Mouse (Mus musculus): ENCODE data around the gene Nub1. TPM values are rescaled to one million over a fixed set of nuclear protein-coding genes. Genes with fewer than 3 reads are reported as not detected.

Nub1 gene
- total RNA-seq (2021) = 10 to 100 TPM; 30.0 to 33.6 TPM

DNA sequence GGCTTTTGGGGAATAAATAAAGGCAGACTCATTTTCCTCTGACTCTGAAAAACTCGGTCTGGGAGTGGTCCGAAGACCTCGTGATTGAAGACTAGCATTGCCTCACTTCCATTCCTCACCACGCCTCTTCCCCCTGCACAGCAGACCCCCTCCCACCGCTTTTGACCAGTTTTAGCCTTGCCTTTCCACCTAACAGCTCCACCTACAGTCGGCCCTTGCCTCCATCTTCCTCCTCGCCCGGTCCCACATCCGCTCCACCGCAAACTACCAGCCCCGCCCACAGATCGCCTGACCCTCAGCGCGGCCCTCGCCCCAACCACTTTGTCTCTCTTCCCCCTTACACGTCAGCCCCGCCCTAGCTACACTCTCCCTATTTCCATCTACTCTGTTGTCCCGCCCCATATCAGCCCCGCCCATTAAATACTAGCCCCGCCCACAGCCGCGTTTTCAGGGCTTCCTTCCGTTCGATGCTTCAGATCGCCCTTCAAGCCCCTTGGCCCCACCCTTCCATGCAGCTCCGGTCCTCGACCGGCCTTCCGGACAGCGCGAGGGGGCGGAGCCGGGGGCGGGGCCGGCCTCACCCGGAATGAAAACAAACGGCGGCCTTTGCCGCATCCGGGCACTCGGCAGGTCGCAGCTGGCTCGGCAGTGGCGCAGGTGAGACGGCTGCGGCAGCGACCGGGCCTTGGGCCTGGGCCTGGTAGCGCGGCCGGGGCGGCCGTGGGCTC lies at the start of gene Nub1:
Gene Nub1, plus strand, starts transcription at position 167 of the 728 bp plus-strand sequence.
- intact Hi-C loops (cut with DNase I) = loop anchor here (2.0 to 5.0 kb wide), 2 partner anchors 65 to 157 kb away; partner anchors contain the start of gene Rheb
- peak; percentile 97 for DNase-seq (ENCODE audit: low spot score)

DNA sequence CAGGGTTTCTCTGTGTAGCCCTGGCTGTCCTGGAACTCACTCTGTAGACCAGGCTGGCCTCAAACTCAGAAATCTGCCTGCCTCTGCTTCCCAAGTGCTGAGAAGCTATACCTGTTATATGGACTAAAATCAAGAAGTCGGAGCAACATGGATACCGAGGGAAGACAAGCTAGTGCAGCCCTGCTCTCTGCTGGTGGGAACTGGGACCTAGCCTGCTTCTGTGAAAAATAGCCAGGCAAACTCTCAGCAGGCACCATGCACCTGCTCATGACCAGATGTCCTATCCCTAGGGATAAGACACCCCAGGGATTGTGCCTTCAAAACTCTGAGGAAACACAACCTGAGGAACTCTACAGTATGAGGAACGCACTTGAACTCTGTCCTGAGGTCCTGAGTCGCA lies 48.3 kb upstream of the Nub1 start:
- intact Hi-C loops (cut with DNase I) = no loop called here
- no peak for DNase-seq (ENCODE audit: low spot score)

DNA sequence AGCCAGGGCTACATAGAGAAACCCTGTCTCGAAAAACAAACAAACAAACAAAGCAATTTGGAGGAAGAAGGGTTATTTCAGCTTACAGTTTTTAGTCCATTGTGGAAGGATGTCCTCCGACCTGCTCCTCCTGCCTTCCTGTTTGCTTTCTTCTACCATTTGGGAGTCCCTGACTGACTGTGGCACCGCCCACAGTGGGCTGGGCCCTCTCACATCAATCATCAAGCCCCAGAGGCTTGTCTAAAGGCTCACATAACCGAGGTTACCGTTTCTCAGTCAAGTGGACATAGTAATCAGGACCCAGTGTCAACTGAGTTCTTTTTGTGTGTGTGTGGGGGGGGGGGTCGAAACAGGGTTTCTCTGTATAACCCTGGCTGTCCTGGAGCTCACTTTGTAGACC lies 47.2 kb upstream of the Nub1 start:
- intact Hi-C loops (cut with DNase I) = no loop called here
- no peak for DNase-seq (ENCODE audit: low spot score)

DNA sequence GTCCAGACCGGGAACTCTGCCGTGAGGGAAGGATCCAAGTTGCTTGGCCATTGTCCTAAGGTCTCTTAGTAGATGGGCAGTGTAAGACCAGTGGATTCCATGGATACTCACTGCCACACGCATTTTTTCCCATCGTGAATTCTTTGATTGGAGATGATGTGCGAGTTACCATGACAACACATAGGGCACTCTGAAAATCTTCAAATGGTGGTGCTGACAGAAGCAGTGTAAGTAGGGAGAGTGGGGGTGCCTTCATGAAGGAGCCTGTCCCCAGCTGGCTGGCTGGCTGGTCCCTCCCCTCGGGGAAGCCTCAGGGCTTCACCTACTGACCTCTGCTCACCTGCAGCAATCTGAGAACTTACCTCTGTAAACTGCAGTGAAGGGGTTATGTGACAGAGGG lies 46.3 kb upstream of the Nub1 start:
- intact Hi-C loops (cut with DNase I) = no loop called here
- DNase-seq (ENCODE audit: low spot score) = no peak

DNA sequence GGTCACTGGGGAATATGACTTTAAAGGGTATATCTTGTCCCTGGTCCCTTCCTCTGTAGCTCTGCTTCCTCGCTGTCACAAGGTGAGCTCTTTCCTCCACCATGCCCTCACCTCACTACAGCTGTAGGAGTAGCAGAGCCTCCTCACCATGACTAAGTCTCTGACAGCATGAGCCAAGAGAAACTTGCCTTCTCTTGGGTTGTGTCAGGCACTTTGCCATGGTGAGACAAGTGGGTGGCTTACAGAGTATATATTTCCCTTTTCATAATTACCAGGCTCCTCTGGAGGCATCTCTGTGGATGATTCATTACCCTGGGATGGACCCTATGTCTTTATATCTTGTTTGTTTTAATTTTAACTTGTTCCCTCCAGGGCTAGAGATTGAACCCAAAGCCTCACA lies 39.9 kb upstream of the Nub1 start:
- intact Hi-C loops (cut with DNase I) = no loop called here
- DNase-seq (ENCODE audit: low spot score) = no peak

DNA sequence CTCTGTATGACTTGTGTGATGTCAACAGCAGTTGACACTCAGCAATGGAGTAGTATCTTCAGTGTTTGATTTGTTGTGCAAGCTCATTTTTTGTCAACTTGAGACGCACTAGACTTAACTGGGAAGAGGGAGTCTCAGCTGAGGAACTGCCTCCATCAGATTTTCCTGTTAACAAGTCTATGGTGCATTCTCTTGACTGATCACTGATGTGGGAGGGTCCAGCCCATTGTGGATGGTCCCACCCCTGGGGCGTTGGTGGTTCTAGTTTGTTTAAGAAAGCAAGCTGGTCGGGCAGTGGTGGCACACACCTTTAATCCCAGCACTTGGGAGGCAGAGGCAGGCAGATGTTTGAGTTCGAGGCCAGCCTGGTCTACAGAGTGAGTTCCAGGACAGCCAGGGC lies 36.1 kb upstream of the Nub1 start:
- no peak for DNase-seq (ENCODE audit: low spot score)
- intact Hi-C loops (cut with DNase I) = no loop called here

DNA sequence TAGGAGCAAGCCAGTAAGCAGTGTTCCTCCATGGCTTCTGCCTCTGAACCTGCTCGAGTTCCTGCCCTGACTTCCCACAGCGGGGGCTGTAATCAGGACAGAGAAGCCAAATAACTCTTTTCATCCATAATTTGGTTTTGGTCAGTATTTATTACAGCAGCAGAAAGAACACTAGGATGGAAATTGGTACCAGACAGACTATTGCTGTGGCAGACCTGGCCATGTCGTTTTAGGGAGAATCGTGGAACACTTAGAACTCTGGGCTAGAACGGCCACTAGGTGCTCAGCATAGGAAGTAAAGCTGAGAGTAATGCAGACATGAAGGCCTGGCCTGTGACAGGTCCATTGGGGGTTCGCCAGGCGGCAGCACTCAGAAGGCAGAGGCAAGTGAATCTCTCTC lies 35.6 kb upstream of the Nub1 start:
- intact Hi-C loops (cut with DNase I) = loop anchor here (5.0 kb wide), 2 partner anchors 42 to 117 kb away; no protein-coding TSS in a partner anchor

DNA sequence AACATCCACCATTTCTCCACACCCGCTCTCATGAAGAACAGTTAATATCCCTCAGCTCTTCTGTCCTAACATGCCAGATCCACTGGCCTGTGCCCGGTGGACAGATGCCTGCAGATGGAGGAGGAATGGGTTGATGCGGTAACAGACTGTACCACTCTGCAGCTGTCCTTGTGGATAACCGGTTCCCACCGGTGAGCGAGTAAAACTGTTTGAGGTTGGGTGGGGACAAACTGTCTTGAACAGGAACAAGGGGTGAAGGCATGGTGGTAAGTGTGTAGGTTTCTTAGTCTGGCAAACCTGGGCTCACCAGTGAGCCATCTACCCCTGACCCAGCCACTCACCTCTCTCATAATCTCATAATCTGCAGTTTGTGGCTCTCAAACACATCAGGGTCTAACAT lies 34.0 kb upstream of the Nub1 start:
- intact Hi-C loops (cut with DNase I) = loop anchor here (5.0 kb wide), 2 partner anchors 44 to 119 kb away; no protein-coding TSS in a partner anchor
- DNase-seq (ENCODE audit: low spot score) = no peak

More for the DNA sequence above, 35.6 kb upstream of the Nub1 start:
- no peak for DNase-seq (ENCODE audit: low spot score)

DNA sequence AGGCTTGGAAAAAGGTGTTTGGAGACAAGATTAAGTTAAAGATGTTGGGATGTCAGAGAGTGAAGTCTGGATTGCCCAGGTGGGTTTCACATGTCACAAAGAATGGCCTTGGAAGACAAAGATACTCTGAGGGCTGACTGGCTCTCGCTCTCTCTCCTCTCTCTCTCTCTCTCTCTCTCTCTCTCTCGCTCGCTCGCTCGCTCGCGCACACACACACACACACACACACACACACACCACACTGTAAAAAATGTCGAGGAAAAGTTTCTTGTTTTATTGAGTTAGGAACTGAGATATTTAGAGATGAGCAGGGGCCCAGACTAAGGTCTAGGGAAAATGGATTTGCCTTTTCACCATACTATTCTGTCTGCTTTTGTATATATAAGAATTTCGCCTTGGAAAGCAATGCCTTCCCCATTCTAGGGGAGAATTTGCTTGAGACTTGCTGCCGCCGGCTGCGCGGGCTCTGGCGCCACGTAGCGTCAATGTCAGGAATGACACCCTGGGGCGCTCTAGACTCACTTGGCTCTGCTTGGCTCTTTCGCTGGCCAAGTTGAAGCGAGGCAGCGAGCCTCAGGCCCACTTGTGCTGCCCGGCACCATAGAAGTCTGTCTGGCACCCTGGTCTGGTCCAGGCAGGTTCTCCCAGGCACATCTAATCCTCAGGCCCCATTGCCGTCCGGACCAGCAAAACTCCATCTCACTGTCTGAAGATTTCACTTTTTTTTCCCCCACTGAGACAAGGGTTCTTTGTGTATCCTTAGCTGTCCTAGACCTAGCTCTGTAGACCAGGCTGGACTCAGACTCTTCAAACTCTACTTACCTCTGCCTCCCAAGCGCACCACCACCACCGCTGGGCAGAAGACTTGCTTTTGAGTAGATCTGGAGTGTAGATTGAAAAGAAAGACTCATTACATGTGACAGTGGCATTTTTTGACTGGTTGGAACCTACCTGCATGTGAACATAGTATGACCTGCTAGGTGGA lies 33.3 kb upstream of the Nub1 start:
- peak; percentile 51 for DNase-seq (ENCODE audit: low spot score)
- intact Hi-C loops (cut with DNase I) = loop anchor here (1.0 to 5.0 kb wide), 3 partner anchors 45 to 142 kb away; no protein-coding TSS in a partner anchor

DNA sequence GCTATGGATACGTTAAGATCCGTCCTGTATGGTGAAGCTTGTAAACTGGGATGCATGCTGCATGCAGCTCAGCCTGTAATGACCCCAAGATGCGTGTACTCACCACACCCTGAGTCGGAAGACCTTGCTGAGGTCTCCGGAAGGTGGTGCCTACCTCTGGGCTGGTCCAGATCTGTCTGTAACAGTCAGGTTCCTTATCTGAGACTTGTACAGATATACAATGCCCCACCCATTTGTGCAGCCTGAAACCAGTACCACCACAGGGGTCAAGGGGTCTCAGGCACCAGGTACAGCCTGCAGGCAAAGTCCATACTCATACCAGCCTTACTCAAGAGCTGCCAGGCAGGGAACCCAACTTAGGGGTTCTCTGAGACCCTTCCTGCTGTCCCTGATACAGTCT lies 32.6 kb upstream of the Nub1 start:
- intact Hi-C loops (cut with DNase I) = loop anchor here (1.0 to 5.0 kb wide), 3 partner anchors 45 to 142 kb away; no protein-coding TSS in a partner anchor
- DNase-seq (ENCODE audit: low spot score) = no peak

DNA sequence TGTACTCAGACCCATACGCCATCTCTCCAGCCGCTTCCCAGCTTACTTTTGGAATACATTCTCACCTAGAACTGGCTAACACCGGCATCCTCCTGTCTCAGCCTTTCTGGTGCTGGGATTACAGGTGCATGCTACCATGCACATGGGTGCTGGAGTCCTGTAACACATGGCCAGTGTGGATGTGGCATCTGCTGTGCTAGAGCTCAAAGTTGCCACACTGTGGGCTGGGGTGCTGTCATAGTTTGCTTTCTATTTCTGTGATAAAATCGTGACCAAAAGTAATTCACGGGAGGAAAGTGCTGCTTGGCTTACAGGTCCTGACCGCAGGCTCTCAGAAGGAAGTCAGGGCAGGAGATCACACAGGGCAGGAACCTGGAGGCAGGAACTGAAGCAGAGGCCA lies 30.8 kb upstream of the Nub1 start:
- intact Hi-C loops (cut with DNase I) = loop anchor here (5.0 kb wide), 2 partner anchors 47 to 122 kb away; no protein-coding TSS in a partner anchor
- no peak for DNase-seq (ENCODE audit: low spot score)

DNA sequence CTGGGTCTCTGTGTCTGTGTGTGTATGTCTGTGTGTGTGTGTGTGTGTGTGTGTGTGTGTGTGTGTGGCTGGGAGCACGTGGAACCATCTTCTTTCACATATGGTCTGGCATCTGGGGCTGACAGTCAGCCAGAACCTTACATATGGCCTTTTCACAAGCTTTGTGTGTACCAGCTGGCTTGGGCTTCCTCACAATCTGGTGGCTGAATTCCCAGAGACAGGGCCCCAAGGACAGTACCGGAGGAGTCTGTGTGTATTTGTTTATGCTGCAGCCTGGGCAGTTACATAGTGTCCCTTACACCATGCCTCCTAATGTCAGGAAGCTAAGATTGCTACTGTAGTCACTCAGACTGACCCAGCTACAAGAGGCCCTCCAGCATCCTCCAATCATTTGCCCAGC lies 28.2 kb upstream of the Nub1 start:
- intact Hi-C loops (cut with DNase I) = no loop called here
- no peak for DNase-seq (ENCODE audit: low spot score)

DNA sequence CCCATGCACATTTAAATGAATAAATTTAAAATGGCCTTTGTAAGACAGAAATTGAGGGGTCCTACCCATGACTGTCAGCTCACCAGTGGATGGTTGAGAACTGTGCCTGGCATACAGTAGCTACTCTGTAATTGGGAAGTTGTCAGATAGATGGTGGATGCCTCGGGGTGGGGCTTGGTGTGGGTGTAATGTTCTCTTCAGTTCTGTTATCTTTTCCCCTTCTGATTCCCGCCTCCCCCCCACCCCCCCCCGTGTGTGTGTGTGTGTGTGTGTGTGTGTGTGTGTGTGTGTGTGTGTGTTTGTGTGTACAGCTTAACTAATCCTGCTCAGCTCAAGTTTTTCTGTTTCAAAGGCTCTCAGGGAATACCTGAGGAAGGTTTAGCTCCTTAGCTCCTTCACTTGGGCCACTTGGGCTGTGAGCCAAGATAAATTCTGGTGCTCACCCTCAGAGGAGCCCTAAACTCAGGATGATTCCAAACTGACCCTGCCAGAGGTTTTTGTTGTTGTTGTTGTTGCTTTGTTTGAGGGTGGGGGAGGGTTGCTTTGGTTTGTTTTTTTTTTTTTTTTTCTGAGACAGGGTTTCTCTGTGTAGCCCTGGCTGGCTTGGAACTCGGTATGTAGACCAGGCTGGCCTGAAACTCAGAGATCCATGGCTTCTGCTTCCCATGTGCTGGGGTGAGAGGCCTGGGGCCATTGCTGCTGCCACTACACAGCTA lies 25.5 kb upstream of the Nub1 start:
- DNase-seq (ENCODE audit: low spot score) = no peak
- intact Hi-C loops (cut with DNase I) = no loop called here

DNA sequence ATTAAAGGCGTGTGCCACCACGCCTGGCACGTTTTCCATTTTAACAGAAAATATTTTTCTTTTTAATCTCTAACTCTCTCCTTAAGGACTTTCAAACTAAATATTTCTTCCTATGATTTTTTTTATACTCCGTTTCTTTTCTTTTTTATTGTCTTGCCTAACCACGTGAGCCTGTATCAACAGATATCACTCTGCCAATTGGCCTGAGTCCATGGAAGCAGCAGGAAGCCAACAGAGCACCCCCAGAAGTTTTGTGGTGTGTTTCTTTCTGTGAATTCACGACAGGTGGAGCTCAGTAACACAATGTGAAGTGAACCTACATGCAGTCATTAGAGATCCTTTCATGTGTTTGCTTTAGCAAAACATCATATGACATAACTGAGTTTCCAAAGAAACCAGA lies 23.9 kb upstream of the Nub1 start:
- DNase-seq (ENCODE audit: low spot score) = no peak

DNA sequence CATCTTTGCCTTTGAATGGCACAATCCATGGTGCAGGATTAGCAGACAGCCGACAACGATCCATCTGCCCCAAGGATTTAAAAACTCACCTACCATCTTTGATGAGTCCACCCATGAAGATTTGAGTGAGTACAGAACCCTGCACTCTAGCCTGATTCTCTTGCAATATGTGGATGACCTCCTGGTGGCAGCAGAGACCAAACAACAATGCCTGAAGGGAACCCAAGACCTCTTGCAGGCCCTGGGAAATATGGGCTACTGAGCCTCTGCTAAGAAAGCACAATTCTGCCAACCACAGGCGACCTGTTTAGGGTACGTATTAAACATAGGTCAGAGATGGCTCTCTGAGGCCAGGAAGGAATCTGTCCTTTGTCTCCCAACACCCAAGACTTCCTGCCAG lies 11.1 kb upstream of the Nub1 start:
- intact Hi-C loops (cut with DNase I) = loop anchor here (1.0 to 10.0 kb wide), 4 partner anchors 77 to 337 kb away; no protein-coding TSS in a partner anchor
- DNase-seq (ENCODE audit: low spot score) = peak; percentile 23

More for the DNA sequence above, 23.9 kb upstream of the Nub1 start:
- intact Hi-C loops (cut with DNase I) = no loop called here

DNA sequence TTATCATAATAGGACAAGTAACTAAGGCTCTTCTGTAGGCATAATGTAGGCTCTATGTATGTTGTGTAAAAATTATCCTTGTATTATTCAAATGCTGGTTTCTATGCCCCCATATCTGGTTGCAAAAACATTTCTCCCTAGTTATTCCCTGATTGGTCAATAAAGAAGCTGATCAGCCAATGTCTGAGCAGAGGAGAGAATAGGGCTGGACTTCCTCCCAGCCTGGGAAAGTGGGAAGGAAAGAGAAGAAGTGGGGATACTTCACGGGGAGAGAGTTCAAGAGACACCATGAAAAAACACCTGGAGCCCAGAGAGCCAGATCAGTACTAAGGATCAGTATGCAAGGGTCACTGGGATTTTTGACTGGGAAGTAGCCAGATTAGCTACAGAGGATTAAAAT lies 3.9 kb upstream of the Nub1 start:
- intact Hi-C loops (cut with DNase I) = no loop called here
- no peak for DNase-seq (ENCODE audit: low spot score)

DNA sequence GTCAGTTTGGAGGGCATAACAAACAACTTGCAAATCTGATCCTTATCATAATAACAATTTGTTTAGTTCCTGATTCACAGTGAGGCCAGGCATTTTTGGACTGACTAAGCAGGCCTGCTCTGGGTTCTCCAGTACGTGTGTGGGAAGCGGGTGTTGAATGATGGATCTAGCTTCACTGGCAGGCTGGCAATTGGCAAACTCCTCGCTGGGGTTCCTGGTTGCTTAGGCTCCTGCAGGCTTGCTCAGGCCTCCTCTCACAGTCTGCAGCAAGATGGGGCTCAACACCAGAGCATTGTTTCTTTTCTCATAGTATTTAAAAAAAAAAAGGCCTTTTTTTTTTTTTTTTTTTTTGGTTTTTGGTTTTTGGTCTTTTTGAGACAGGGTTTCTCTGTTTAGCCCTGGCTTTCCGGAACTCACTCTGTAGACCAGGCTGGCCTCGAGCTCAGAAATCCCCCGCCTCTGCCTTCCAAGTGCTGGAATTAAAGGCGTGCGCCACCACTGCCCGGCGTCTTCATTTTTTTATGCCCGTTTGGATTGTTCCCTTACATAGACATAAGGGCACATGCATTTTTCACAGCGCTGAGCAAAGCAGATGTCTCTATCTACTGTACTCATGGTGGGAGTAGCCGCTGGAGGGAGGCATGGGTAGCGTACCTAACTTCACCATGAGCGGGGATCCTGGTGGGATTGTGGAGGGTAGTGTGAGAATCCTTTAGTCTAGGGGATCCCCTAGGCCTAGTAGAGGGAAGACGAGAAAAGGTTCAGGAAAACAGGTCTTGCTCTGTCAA lies 560 bp upstream of the Nub1 start:
- no peak for DNase-seq (ENCODE audit: low spot score)
- intact Hi-C loops (cut with DNase I) = loop anchor here (2.0 to 5.0 kb wide), 2 partner anchors 66 to 158 kb away; partner anchors contain the start of gene Rheb

DNA sequence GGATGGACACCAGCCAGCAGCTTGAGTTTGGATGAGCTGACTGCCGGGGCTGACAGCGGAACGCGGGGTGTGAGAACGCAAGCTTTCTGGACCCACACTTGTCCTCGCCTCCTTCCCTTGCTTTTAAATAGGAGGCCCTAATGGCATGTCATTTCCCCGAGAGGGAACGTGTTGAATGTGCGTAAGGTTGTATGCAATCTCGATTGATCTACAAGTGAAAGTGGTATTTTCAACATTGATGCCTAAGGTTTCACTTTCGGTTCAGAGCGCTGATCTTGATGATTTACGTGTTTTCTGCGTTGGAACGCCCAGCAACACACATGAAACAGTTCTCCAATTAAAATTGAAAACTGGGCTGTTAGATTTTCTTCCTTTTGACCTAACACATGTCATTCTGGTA lies 844 bp downstream of the Nub1 start:
- no peak for DNase-seq (ENCODE audit: low spot score)
- intact Hi-C loops (cut with DNase I) = loop anchor here (5.0 kb wide), 1 partner anchor 156 kb away; the partner anchor contains the start of gene Rheb

All from heart, postnatal 25 days (tissue).